Mouse (Mus musculus): Measurements from ENCODE around the gene Mbnl2. TPM values are rescaled to one million over a fixed set of nuclear protein-coding genes. Genes with fewer than 3 reads are reported as not detected.

The Mbnl2 gene
- polyA plus RNA-seq, 1 experiment from 2014 or later: 142 TPM

- Histone ChIP-seq H3K27ac (ENCODE audit: low read length) (peak overlapping the region; percentile 88), H3K9ac (ENCODE audit: low read length) (peak overlapping the region; percentile 52), H3K27me3 (ENCODE audit: control insufficient read depth, insufficient read depth, low read length) (no peaks in the 10 kb centered on the region), H3K4me3 (ENCODE audit: low read length) (no peak overlapping the region), H3K4me2 (ENCODE audit: low read depth, low read length) (peak overlapping the region; percentile 20; the same call in 1 of the 2 replicates), H3K9me3 (replicated peaks; ENCODE audit: control insufficient read depth, low read length) (no peaks in the 10 kb centered on the region), H3K4me1 (ENCODE audit: control insufficient read depth, insufficient read depth, low read length) (peaks cover 90% of the 10 kb centered on the region), H3K36me3 (ENCODE audit: control insufficient read depth, insufficient read depth) (peaks cover 6% of the 10 kb centered on the region; the same call in 1 of the 2 replicates)
- 64% methylated on average over 5 of the region's 5 CpGs for WGBS
- no peak for ATAC-seq (replicated peaks; ENCODE audit: extremely low read depth, insufficient read depth, low FRiP score)
Observed at GRCm38 (mm10) chr14:120292133-120292532, 16.7 kb downstream of the Mbnl2 start.

GRCm38 (mm10) chr14:120292617-120293195, 17.2 kb downstream of the Mbnl2 start:
- 31% methylated on average over 6 of the region's 6 CpGs for WGBS
- Histone ChIP-seq H3K9me3 (replicated peaks; ENCODE audit: control insufficient read depth, low read length) (no peaks in the 10 kb centered on the region), H3K4me3 (ENCODE audit: low read length) (no peak overlapping the region), H3K36me3 (ENCODE audit: control insufficient read depth, insufficient read depth) (peaks cover 6% of the 10 kb centered on the region; the same call in 1 of the 2 replicates), H3K9ac (ENCODE audit: low read length) (peak overlapping the region; percentile 52), H3K4me1 (ENCODE audit: control insufficient read depth, insufficient read depth, low read length) (peaks cover 87% of the 10 kb centered on the region), H3K27me3 (ENCODE audit: control insufficient read depth, insufficient read depth, low read length) (no peaks in the 10 kb centered on the region), H3K27ac (ENCODE audit: low read length) (peak overlapping the region; percentile 88), H3K4me2 (ENCODE audit: low read depth, low read length) (peak overlapping the region; percentile 20; the same call in 1 of the 2 replicates)
- no peak; the same call in 1 of the 2 replicates for ATAC-seq (replicated peaks; ENCODE audit: extremely low read depth, insufficient read depth, low FRiP score)

- H3K36me3 ChIP-seq (ENCODE audit: control insufficient read depth, insufficient read depth): peaks cover 6% of the 10 kb centered on the region; the same call in 1 of the 2 replicates
- H3K9me3 ChIP-seq (replicated peaks; ENCODE audit: control insufficient read depth, low read length): no peaks in the 10 kb centered on the region
- WGBS: 74% methylated on average over 6 of the region's 6 CpGs
- H3K9ac ChIP-seq (ENCODE audit: low read length): no peak overlapping the region
- H3K4me1 ChIP-seq (ENCODE audit: control insufficient read depth, insufficient read depth, low read length): peaks cover 85% of the 10 kb centered on the region
- H3K27ac ChIP-seq (ENCODE audit: low read length): peak overlapping the region; percentile 88
- no peak overlapping the region for H3K4me2 ChIP-seq (ENCODE audit: low read depth, low read length)
- no peaks in the 10 kb centered on the region for H3K27me3 ChIP-seq (ENCODE audit: control insufficient read depth, insufficient read depth, low read length)
- no peak overlapping the region for H3K4me3 ChIP-seq (ENCODE audit: low read length)
- no peak for ATAC-seq (replicated peaks; ENCODE audit: extremely low read depth, insufficient read depth, low FRiP score)
Observed at GRCm38 (mm10) chr14:120294480-120294879, 19.0 kb downstream of the Mbnl2 start.

- H3K4me2 ChIP-seq (ENCODE audit: low read depth, low read length): peak overlapping the region; percentile 38
- ATAC-seq (replicated peaks; ENCODE audit: extremely low read depth, insufficient read depth, low FRiP score): no peak
Observed at GRCm38 (mm10) chr14:120295355-120296220, 20.1 kb downstream of the Mbnl2 start.

GRCm38 (mm10) chr14:120296231-120297006, 20.9 kb downstream of the Mbnl2 start:
- no peak; the same call in 1 of the 2 replicates for ATAC-seq (replicated peaks; ENCODE audit: extremely low read depth, insufficient read depth, low FRiP score)
- Histone ChIP-seq H3K4me2 (ENCODE audit: low read depth, low read length) (peak overlapping the region; percentile 38), H3K4me3 (ENCODE audit: low read length) (peak overlapping the region; percentile 15), H3K27me3 (ENCODE audit: control insufficient read depth, insufficient read depth, low read length) (no peaks in the 10 kb centered on the region), H3K36me3 (ENCODE audit: control insufficient read depth, insufficient read depth) (peaks cover 3% of the 10 kb centered on the region; the same call in 1 of the 2 replicates), H3K4me1 (ENCODE audit: control insufficient read depth, insufficient read depth, low read length) (peaks cover 84% of the 10 kb centered on the region), H3K9me3 (replicated peaks; ENCODE audit: control insufficient read depth, low read length) (no peaks in the 10 kb centered on the region), H3K9ac (ENCODE audit: low read length) (peak overlapping the region; percentile 17), H3K27ac (ENCODE audit: low read length) (peak overlapping the region; percentile 94)
- 45% methylated on average over 17 of the region's 17 CpGs for WGBS

More at GRCm38 (mm10) chr14:120295355-120296220, 20.1 kb downstream of the Mbnl2 start:
- H3K4me3 ChIP-seq (ENCODE audit: low read length): no peak overlapping the region; the same call in 1 of the 2 replicates
- WGBS: 76% methylated on average over 13 of the region's 13 CpGs
- peak overlapping the region; percentile 17 for H3K9ac ChIP-seq (ENCODE audit: low read length)
- no peaks in the 10 kb centered on the region for H3K9me3 ChIP-seq (replicated peaks; ENCODE audit: control insufficient read depth, low read length)
- peak overlapping the region; percentile 94 for H3K27ac ChIP-seq (ENCODE audit: low read length)
- peaks cover 85% of the 10 kb centered on the region for H3K4me1 ChIP-seq (ENCODE audit: control insufficient read depth, insufficient read depth, low read length)
- H3K27me3 ChIP-seq (ENCODE audit: control insufficient read depth, insufficient read depth, low read length): no peaks in the 10 kb centered on the region
- peaks cover 6% of the 10 kb centered on the region; the same call in 1 of the 2 replicates for H3K36me3 ChIP-seq (ENCODE audit: control insufficient read depth, insufficient read depth)

GRCm38 (mm10) chr14:120297137-120297749, 21.8 kb downstream of the Mbnl2 start:
- Histone ChIP-seq H3K9ac (ENCODE audit: low read length) (peak overlapping the region; percentile 17), H3K4me2 (ENCODE audit: low read depth, low read length) (peak overlapping the region; percentile 38), H3K27me3 (ENCODE audit: control insufficient read depth, insufficient read depth, low read length) (no peaks in the 10 kb centered on the region), H3K4me1 (ENCODE audit: control insufficient read depth, insufficient read depth, low read length) (peaks cover 78% of the 10 kb centered on the region), H3K27ac (ENCODE audit: low read length) (peak overlapping the region; percentile 94), H3K9me3 (replicated peaks; ENCODE audit: control insufficient read depth, low read length) (no peaks in the 10 kb centered on the region), H3K36me3 (ENCODE audit: control insufficient read depth, insufficient read depth) (peaks cover 3% of the 10 kb centered on the region; the same call in 1 of the 2 replicates), H3K4me3 (ENCODE audit: low read length) (peak overlapping the region; percentile 11; the same call in 1 of the 2 replicates)
- peak; percentile 32; the same call in 1 of the 2 replicates for ATAC-seq (replicated peaks; ENCODE audit: extremely low read depth, insufficient read depth, low FRiP score)
- 23% methylated on average over 16 of the region's 16 CpGs for WGBS

- no peak for ATAC-seq (replicated peaks; ENCODE audit: extremely low read depth, insufficient read depth, low FRiP score)
- Histone ChIP-seq H3K4me2 (ENCODE audit: low read depth, low read length) (peak overlapping the region; percentile 38), H3K9ac (ENCODE audit: low read length) (peak overlapping the region; percentile 17), H3K9me3 (replicated peaks; ENCODE audit: control insufficient read depth, low read length) (no peaks in the 10 kb centered on the region), H3K36me3 (ENCODE audit: control insufficient read depth, insufficient read depth) (peaks cover 3% of the 10 kb centered on the region; the same call in 1 of the 2 replicates), H3K4me1 (ENCODE audit: control insufficient read depth, insufficient read depth, low read length) (peaks cover 76% of the 10 kb centered on the region), H3K4me3 (ENCODE audit: low read length) (peak overlapping the region; percentile 22), H3K27me3 (ENCODE audit: control insufficient read depth, insufficient read depth, low read length) (no peaks in the 10 kb centered on the region), H3K27ac (ENCODE audit: low read length) (peak overlapping the region; percentile 94)
- WGBS: 40% methylated on average over 6 of the region's 6 CpGs
Observed at GRCm38 (mm10) chr14:120297833-120298232, 22.4 kb downstream of the Mbnl2 start.

- Histone ChIP-seq H3K27me3 (ENCODE audit: control insufficient read depth, insufficient read depth, low read length) (no peaks in the 10 kb centered on the region), H3K4me2 (ENCODE audit: low read depth, low read length) (no peak overlapping the region), H3K9ac (ENCODE audit: low read length) (peak overlapping the region; percentile 9; the same call in 1 of the 2 replicates), H3K27ac (ENCODE audit: low read length) (peak overlapping the region; percentile 73), H3K36me3 (ENCODE audit: control insufficient read depth, insufficient read depth) (peaks cover 3% of the 10 kb centered on the region; the same call in 1 of the 2 replicates), H3K4me3 (ENCODE audit: low read length) (no peak overlapping the region), H3K9me3 (replicated peaks; ENCODE audit: control insufficient read depth, low read length) (no peaks in the 10 kb centered on the region), H3K4me1 (ENCODE audit: control insufficient read depth, insufficient read depth, low read length) (peaks cover 76% of the 10 kb centered on the region)
- WGBS: 51% methylated on average over 5 of the region's 5 CpGs
- ATAC-seq (replicated peaks; ENCODE audit: extremely low read depth, insufficient read depth, low FRiP score): no peak
Observed at GRCm38 (mm10) chr14:120298439-120298838, 23.0 kb downstream of the Mbnl2 start.
